Mouse (Mus musculus): ENCODE data around the gene Fkbp1b. TPM values are rescaled to one million over a fixed set of nuclear protein-coding genes. Genes with fewer than 3 reads are reported as not detected.
"Not testable (repeated sequence)": the region's sequence is repeated elsewhere in the genome, so short reads cannot be mapped to it uniquely, and the experiment has no call there.

The Fkbp1b gene
- total RNA-seq, 4 experiments from 2014 or later, result 34.3 to 50.6 (median 43.9) TPM

- DNase-seq (ENCODE audit: low spot score in 2 of 2), result no peak
Measured at GRCm38 (mm10) chr12:4843741-4844140, 2.4 kb upstream of the Fkbp1b start.

- DNase-seq (ENCODE audit: low spot score in 2 of 2), result peak; percentile 92 to 94
Measured at GRCm38 (mm10) chr12:4842890-4843597, 1.7 kb upstream of the Fkbp1b start, which contains the start of gene Wdcp. Wdcp (plus strand) TSS chr12:4843303.

- DNase-seq (ENCODE audit: low spot score in 2 of 2), result no peak
Measured at GRCm38 (mm10) chr12:4842456-4842855, 1.1 kb upstream of the Fkbp1b start.

- DNase-seq (ENCODE audit: low spot score in 2 of 2), result no peak
Measured at GRCm38 (mm10) chr12:4840741-4841140, 650 bp downstream of the Fkbp1b start.

GRCm38 (mm10) chr12:4840010-4840409 is 1.4 kb downstream of the Fkbp1b start:
- no peak for DNase-seq (ENCODE audit: low spot score in 2 of 2)

- no peak for DNase-seq (ENCODE audit: low spot score in 2 of 2)
Measured at GRCm38 (mm10) chr12:4836959-4837358, 4.4 kb downstream of the Fkbp1b start.

GRCm38 (mm10) chr12:4827256-4827655 is 14.1 kb downstream of the Fkbp1b start:
- DNase-seq (ENCODE audit: low spot score in 2 of 2), result no peak

GRCm38 (mm10) chr12:4817361-4818101 is 23.9 kb downstream of the Fkbp1b start, which contains the start of gene Sf3b6:
Sf3b6 (plus strand) TSS chr12:4817544.
- peak; percentile 96 for DNase-seq (ENCODE audit: low spot score in 2 of 2)

GRCm38 (mm10) chr12:4816680-4817360 is 24.6 kb downstream of the Fkbp1b start:
- no peak for DNase-seq (ENCODE audit: low spot score in 2 of 2)

GRCm38 (mm10) chr12:4813636-4814035 is 27.8 kb downstream of the Fkbp1b start:
- DNase-seq (ENCODE audit: low spot score in 2 of 2), result no peak

- no peak for DNase-seq (ENCODE audit: low spot score in 2 of 2)
Measured at GRCm38 (mm10) chr12:4811705-4812104, 29.7 kb downstream of the Fkbp1b start.

- no peak for DNase-seq (ENCODE audit: low spot score in 2 of 2)
Measured at GRCm38 (mm10) chr12:4811036-4811435, 30.4 kb downstream of the Fkbp1b start.

- not testable (repeated sequence) for DNase-seq (ENCODE audit: low spot score in 2 of 2)
Measured at GRCm38 (mm10) chr12:4797471-4797870, 43.9 kb downstream of the Fkbp1b start.

GRCm38 (mm10) chr12:4793718-4794117 is 47.7 kb downstream of the Fkbp1b start:
- no peak for DNase-seq (ENCODE audit: low spot score in 2 of 2)

- not testable (repeated sequence) for DNase-seq (ENCODE audit: low spot score in 2 of 2)
Measured at GRCm38 (mm10) chr12:4788128-4788527, 53.3 kb downstream of the Fkbp1b start.

- DNase-seq (ENCODE audit: low spot score in 2 of 2), result no peak
Measured at GRCm38 (mm10) chr12:4784466-4784865, 56.9 kb downstream of the Fkbp1b start.

GRCm38 (mm10) chr12:4783598-4783997 is 57.8 kb downstream of the Fkbp1b start:
- no peak for DNase-seq (ENCODE audit: low spot score in 2 of 2)

Other genes starting within 250 kb of the Fkbp1b start
- gene Itsn2, start 249.0 kb downstream of the Fkbp1b start, total RNA-seq (2022), result 100 to 1,000 TPM in 1 of 4 experiments, 10 to 100 TPM in 3; 84.0 to 104 (median 91.1) TPM
- gene Gm3625, start 248.7 kb downstream of the Fkbp1b start, total RNA-seq (2022), result not detected
- gene Fam228a, start 103.2 kb downstream of the Fkbp1b start, total RNA-seq (2022), result 1 to 10 TPM; 1.6 to 3.9 (median 3.5) TPM
- 10 to 100 TPM in 3 of 4 experiments, 1 to 10 TPM in 1; 9.4 to 14.5 (median 11.7) TPM for gene Pfn4, start 72.6 kb downstream of the Fkbp1b start, total RNA-seq (2022)
- 10 to 100 TPM; 19.2 to 30.0 (median 27.3) TPM for gene Fam228b, start 72.3 kb downstream of the Fkbp1b start, total RNA-seq (2022)
- 10 to 100 TPM; 87.5 to 98.6 (median 93.4) TPM for gene Sf3b6, start 24.0 kb downstream of the Fkbp1b start, total RNA-seq (2022)
- 10 to 100 TPM; 11.3 to 14.9 (median 13.7) TPM for gene Wdcp, start 1.7 kb upstream of the Fkbp1b start, total RNA-seq (2022)
- 1 to 10 TPM in 1 of 4 experiments, under 1 TPM in 3; 0.74 to 2.0 (median 0.79) TPM for gene Mfsd2b, start 32.8 kb upstream of the Fkbp1b start, total RNA-seq (2022)
- 10 to 100 TPM; 41.5 to 56.2 (median 49.6) TPM for gene Ubxn2a, start 66.1 kb upstream of the Fkbp1b start, total RNA-seq (2022)
- 10 to 100 TPM; 28.7 to 38.4 (median 35.1) TPM for gene Atad2b, start 75.8 kb upstream of the Fkbp1b start, total RNA-seq (2022)

Measured in layer of hippocampus, adult 8-10 months (tissue).